Mouse (Mus musculus) ES-E14 (cell line): ENCODE measurements around the gene Pla1a. TPM values are rescaled to one million over a fixed set of nuclear protein-coding genes. Genes with fewer than 3 reads are reported as not detected.
A peak's percentile ranks its signal among the peaks of the same experiment; 100 is the strongest.

ENCODE experiments used
- DNase-seq: peaks from one replicate; pipeline ENCODE4 v3.0.0-alpha.2; 2013; ENCODE audit warnings: low read depth, low spot score
- H3K27ac ChIP-seq: 2 replicates; pipeline ENCODE4 v1.5.1; 2012; ENCODE audit warnings: low read depth, mild to moderate bottlenecking, low read length, moderate library complexity, mixed read lengths; ENCODE audit not compliant: poor library complexity, insufficient read depth, severe bottlenecking
- H3K36me3 ChIP-seq: 2 replicates; pipeline ENCODE4 v1.6.1; 2012; ENCODE audit warnings: mild to moderate bottlenecking, low read length, moderate library complexity, mixed read lengths; ENCODE audit not compliant: control insufficient read depth, poor library complexity, insufficient read depth, severe bottlenecking
- H3K4me1 ChIP-seq, 2 experiments: fragments of 150-350 bp in 1 of 2; sonication (generic) in 1 of 2; 2 replicates each; pipeline ENCODE4 v1.6.1; 2012; ENCODE audit warnings: low read length in 2 of 2, mild to moderate bottlenecking in 1 of 2, mixed read lengths in 1 of 2; ENCODE audit not compliant: control insufficient read depth in 2 of 2, insufficient read depth in 2 of 2, poor library complexity in 1 of 2
- H3K4me3 ChIP-seq, 2 experiments: fragments of 150-350 bp in 1 of 2; sonication (generic) in 1 of 2; 2 replicates each; pipeline ENCODE4 v1.5.1; 2012; ENCODE audit warnings: low read length in 2 of 2, low read depth in 1 of 2, mild to moderate bottlenecking in 1 of 2, mixed read lengths in 1 of 2; ENCODE audit not compliant: insufficient read depth in 1 of 2, poor library complexity in 1 of 2, severe bottlenecking in 1 of 2
- H3K9ac ChIP-seq: 2 replicates; pipeline ENCODE4 v1.6.1; 2012; ENCODE audit warnings: low read depth, mild to moderate bottlenecking, low read length, mixed read lengths; ENCODE audit not compliant: poor library complexity, insufficient read depth, severe bottlenecking
- H3K9me3 ChIP-seq: fragments of 150-350 bp; sonication (generic); 2 replicates; pipeline ENCODE4 v1.6.1; 2012; ENCODE audit warnings: low read depth, mild to moderate bottlenecking, low read length; ENCODE audit not compliant: control insufficient read depth, insufficient read depth
- CHD2 ChIP-seq: IDR thresholded peaks from 2 replicates; pipeline ENCODE4 v1.6.1; 2014; ENCODE audit warnings: mild to moderate bottlenecking, low read depth, low read length, inconsistent platforms
- HCFC1 ChIP-seq: IDR thresholded peaks from 2 replicates; pipeline ENCODE4 v1.6.1; 2012; ENCODE audit warnings: low read length, inconsistent platforms, borderline replicate concordance; ENCODE audit not compliant: insufficient read depth
- MAFK ChIP-seq: IDR thresholded peaks from 2 replicates; pipeline ENCODE4 v1.6.1; 2014; ENCODE audit warnings: mild to moderate bottlenecking, low read depth, low read length, inconsistent platforms; ENCODE audit not compliant: insufficient read depth
- ZC3H11A ChIP-seq: IDR thresholded peaks from 2 replicates; pipeline ENCODE4 v1.6.1; 2012; ENCODE audit warnings: low read depth, mild to moderate bottlenecking, inconsistent platforms, low read length, borderline replicate concordance
- ZNF384 ChIP-seq: IDR thresholded peaks from 2 replicates; pipeline ENCODE4 v1.6.1; 2012; ENCODE audit warnings: low read depth, low read length, inconsistent platforms
- in situ Hi-C, 2 experiments: fragments of 600-800 bp; cut with MboI; formaldehyde crosslinking; loops; one replicate each; pipeline ENCODE4 v1.15.1; 2025; ENCODE audit warnings: low sequenced_read_pairs in 2 of 2, inconsistent platforms in 1 of 2; ENCODE audit not compliant: unreplicated experiment in 2 of 2
- total RNA-seq: library from RNA; depleted of rRNA; stranded (reverse); fragments of 300-350 nt; gene quantifications from 2 replicates; pipeline ENCODE4 v1.2.3, GENCODE M21; 2012

The Pla1a gene
- total RNA-seq, 1 experiment = 4.9 TPM

DNA sequence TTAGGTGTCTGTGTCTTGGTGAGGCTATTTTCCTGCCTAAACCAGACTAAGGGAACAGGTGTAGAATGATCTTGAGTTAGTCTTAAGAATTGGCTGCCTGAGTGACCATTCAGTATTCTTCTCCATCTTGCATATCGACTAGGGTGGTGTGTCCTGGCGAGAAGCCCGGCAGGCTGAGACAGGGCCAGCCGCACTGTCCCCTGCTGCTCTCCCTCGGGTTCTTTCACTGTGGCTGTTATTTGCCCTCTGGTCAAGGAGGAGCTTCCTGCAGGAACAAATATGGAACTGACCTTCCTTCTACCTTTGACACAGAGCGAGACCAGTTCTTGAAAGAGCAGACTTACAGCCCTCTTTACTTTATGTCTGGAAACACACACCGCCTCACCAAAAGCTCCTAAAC, 80.9 kb downstream of the Pla1a start:
- no peak for TF ChIP-seq ZC3H11A
- TF ChIP-seq MAFK = no peak
- TF ChIP-seq ZNF384 = no peak
- TF ChIP-seq CHD2 = no peak
- TF ChIP-seq HCFC1 = no peak
- in situ Hi-C loops = no loop called here
- H3K9me3 ChIP-seq = no peaks in the 10 kb centered on the region
- peaks cover 22% of the 10 kb centered on the region for H3K36me3 ChIP-seq
- no peak overlapping the region for H3K4me3 ChIP-seq
- no peak overlapping the region for H3K9ac ChIP-seq
- no peak for DNase-seq
- H3K4me1 ChIP-seq = peaks cover 1 to 5% of the 10 kb centered on the region in 2 experiments; a peak in 1 of 4 replicates
- H3K27ac ChIP-seq = no peak overlapping the region

DNA sequence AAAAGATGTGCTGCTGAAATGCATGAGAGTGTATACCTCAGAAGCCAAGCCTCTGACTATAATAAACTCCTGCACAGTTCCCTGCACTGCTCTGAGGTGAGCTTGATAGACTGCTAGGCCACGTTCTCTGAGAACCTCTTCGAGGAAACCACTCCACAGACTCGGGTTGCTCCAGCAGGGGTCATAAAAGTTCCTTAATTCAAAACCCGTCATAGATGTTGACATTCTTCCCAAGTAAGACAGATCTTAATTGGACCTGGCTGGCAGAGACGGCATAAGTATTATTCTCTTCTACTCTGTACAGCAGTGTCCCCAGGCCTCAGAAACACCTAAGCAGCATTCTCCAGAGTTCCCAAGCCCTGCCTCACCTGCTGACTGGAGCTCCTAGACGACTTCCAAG, 82.0 kb downstream of the Pla1a start:
- Histone ChIP-seq H3K9ac (no peak overlapping the region), H3K9me3 (no peaks in the 10 kb centered on the region), H3K4me1 (peaks cover 1 to 8% of the 10 kb centered on the region in 2 experiments; a peak in 2 of 4 replicates), H3K36me3 (peaks cover 22% of the 10 kb centered on the region), H3K27ac (no peak overlapping the region), H3K4me3 (no peak overlapping the region)
- DNase-seq = no peak
- in situ Hi-C loops = no loop called here
- TF ChIP-seq ZNF384 = no peak
- no peak for TF ChIP-seq HCFC1
- no peak for TF ChIP-seq ZC3H11A
- TF ChIP-seq CHD2 = no peak
- no peak for TF ChIP-seq MAFK

DNA sequence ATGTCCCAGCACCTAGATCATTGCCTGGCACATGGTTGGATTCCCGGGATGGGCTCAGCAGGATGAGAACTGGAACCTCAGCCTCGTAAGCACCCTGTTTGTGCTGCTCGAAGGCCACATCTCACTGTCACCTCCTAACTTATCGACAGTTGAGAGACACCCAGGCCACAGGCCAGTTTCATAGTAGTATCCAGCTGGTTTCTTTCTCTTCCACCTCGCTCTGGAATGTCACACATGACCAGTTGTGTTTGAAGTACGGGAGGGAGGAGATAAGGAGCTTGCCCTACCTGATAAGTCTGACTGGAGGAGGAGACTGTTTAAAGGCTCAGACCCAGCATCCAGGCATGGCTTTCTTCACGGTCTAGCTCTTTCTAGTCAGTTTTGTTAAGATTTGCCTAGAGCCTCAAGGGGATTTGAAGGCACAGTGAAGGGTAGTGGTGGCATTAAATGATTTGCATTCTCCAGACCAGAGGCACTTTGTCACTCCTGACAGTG, 82.5 kb downstream of the Pla1a start:
- peaks cover 1 to 8% of the 10 kb centered on the region in 2 experiments; a peak in 2 of 4 replicates for H3K4me1 ChIP-seq
- in situ Hi-C loops = no loop called here
- peaks cover 22% of the 10 kb centered on the region for H3K36me3 ChIP-seq
- no peak for DNase-seq
- no peaks in the 10 kb centered on the region for H3K9me3 ChIP-seq
- no peak overlapping the region for H3K4me3 ChIP-seq
- no peak overlapping the region for H3K27ac ChIP-seq
- no peak overlapping the region for H3K9ac ChIP-seq
- no peak for TF ChIP-seq ZC3H11A
- TF ChIP-seq HCFC1 = no peak
- no peak for TF ChIP-seq CHD2
- TF ChIP-seq MAFK = no peak
- TF ChIP-seq ZNF384 = no peak

DNA sequence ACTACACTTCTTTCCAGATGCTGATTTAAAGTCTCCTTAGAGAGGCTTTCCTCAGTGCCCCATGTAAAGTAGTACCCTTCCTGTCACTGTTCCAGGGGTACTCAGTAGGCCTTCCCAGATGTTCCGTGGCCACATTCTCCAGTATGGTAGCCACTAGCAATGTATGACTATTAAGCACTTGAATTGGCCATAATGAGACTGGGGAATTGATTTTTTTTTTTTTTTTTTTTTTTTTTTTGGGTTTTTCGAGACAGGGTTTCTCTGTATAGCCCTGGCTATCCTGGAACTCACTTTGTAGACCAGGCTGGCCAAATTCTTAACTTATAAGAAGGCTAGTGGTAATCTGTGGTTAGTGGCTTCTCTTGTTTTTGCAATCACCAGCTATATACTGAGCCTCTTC, 83.1 kb downstream of the Pla1a start:
- in situ Hi-C loops = loop anchor here (10.0 to 25.0 kb wide), 3 partner anchors 135 to 712 kb away; no protein-coding TSS in a partner anchor
- TF ChIP-seq HCFC1 (no peak), ZNF384 (no peak), ZC3H11A (no peak), MAFK (no peak), CHD2 (no peak)
- Histone ChIP-seq H3K9ac (no peak overlapping the region), H3K36me3 (peaks cover 22% of the 10 kb centered on the region), H3K9me3 (no peaks in the 10 kb centered on the region), H3K4me3 (no peak overlapping the region), H3K27ac (no peak overlapping the region), H3K4me1 (peaks cover 1 to 8% of the 10 kb centered on the region in 2 experiments; a peak in 2 of 4 replicates)
- no peak for DNase-seq

DNA sequence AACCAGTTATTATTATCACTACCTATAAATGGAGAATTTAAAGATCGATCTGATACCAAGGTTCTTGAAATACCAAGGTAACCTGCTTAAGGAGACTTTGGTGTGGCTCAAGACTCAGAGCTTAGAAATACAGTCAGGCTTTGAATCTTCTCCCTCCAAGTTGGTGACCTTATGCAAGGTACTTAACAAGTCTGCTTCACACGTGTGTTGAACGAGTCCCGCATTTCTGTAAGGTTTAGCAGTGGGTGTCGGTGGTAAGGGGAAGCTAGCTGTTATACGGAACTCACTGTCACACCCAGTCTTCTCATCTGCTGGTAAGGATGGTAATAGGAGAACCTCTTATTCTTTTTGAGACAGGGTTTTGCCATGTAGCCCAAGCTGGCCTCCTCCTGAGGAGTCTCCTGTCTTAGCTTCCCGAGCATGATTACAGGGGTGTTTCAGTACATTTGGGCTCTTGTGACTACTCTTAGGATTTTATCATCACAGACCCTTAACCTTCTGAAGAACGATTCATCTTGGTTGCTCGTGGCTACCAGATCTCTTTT, 84.7 kb downstream of the Pla1a start:
- no peak for DNase-seq
- H3K9me3 ChIP-seq = no peaks in the 10 kb centered on the region
- peaks cover 19% of the 10 kb centered on the region for H3K36me3 ChIP-seq
- peak overlapping the region; percentile 26; the same call in 1 of the 2 replicates for H3K9ac ChIP-seq
- TF ChIP-seq ZC3H11A (no peak), MAFK (no peak)
- peak overlapping the region; percentile 14 to 88; a peak in 2 of 4 replicates for H3K4me3 ChIP-seq
- in situ Hi-C loops = loop anchor here (10.0 to 25.0 kb wide), 3 partner anchors 137 to 714 kb away; no protein-coding TSS in a partner anchor
- H3K27ac ChIP-seq = no peak overlapping the region
- H3K4me1 ChIP-seq = peaks cover 1 to 8% of the 10 kb centered on the region in 2 experiments; a peak in 2 of 4 replicates
